Mouse (Mus musculus) intestine, embryonic 15.5 days (tissue): ENCODE measurements around the gene Ppil6. TPM values are rescaled to one million over a fixed set of nuclear protein-coding genes. Genes with fewer than 3 reads are reported as not detected.

Source experiments
- ATAC-seq: fragments of 200-750 bp; cut with Nextera tagmentation; 2 replicates; pipeline ENCODE4 v1.8.0; 2017; ENCODE audit warnings: moderate TSS enrichment, moderate library complexity
- H3K27ac ChIP-seq: fragments of 300-500 bp; sonication (generic); 2 replicates; pipeline ENCODE4 v1.5.1; 2015; ENCODE audit warnings: mild to moderate bottlenecking, inconsistent platforms
- H3K27me3 ChIP-seq: fragments of 300-500 bp; sonication (generic); replicated peaks from 2 replicates; pipeline ENCODE4 v1.6.1; 2015; ENCODE audit warnings: inconsistent platforms
- H3K36me3 ChIP-seq: fragments of 300-500 bp; sonication (generic); 2 replicates; pipeline ENCODE4 v1.6.1; 2015; ENCODE audit warnings: inconsistent platforms
- H3K4me1 ChIP-seq: fragments of 300-500 bp; sonication (generic); replicated peaks from 2 replicates; pipeline ENCODE4 v1.6.1; 2015; ENCODE audit warnings: inconsistent platforms
- H3K4me2 ChIP-seq: fragments of 300-500 bp; sonication (generic); replicated peaks from 2 replicates; pipeline ENCODE4 v1.6.1; 2015; ENCODE audit warnings: mild to moderate bottlenecking, inconsistent platforms
- H3K4me3 ChIP-seq: fragments of 300-500 bp; sonication (generic); replicated peaks from 2 replicates; pipeline ENCODE4 v1.5.1; 2015; ENCODE audit warnings: inconsistent platforms
- H3K9ac ChIP-seq: fragments of 300-500 bp; sonication (generic); 2 replicates; pipeline ENCODE4 v1.6.1; 2015; ENCODE audit warnings: inconsistent platforms
- H3K9me3 ChIP-seq: fragments of 300-500 bp; sonication (generic); 2 replicates; pipeline ENCODE4 v1.6.1; 2016; ENCODE audit warnings: inconsistent platforms
- WGBS: fragments of 180-500 bp; shearing (Covaris S2); methylation state at CpG from one replicate; pipeline ENCODE4 v1.1.7; 2015; 5-methylcytosine and 5-hydroxymethylcytosine counted together
- polyA plus RNA-seq: library from polyadenylated mRNA; unstranded; fragments of >200 nt; fragmentation: Nextera tagmentation; extraction: Ambion mirVana; gene quantifications from 2 replicates; pipeline ENCODE4 v1.2.1, GENCODE M21; 2015

Ppil6 gene
- polyA plus RNA-seq, 1 experiment from 2014 or later, result 0.63 TPM

DNA sequence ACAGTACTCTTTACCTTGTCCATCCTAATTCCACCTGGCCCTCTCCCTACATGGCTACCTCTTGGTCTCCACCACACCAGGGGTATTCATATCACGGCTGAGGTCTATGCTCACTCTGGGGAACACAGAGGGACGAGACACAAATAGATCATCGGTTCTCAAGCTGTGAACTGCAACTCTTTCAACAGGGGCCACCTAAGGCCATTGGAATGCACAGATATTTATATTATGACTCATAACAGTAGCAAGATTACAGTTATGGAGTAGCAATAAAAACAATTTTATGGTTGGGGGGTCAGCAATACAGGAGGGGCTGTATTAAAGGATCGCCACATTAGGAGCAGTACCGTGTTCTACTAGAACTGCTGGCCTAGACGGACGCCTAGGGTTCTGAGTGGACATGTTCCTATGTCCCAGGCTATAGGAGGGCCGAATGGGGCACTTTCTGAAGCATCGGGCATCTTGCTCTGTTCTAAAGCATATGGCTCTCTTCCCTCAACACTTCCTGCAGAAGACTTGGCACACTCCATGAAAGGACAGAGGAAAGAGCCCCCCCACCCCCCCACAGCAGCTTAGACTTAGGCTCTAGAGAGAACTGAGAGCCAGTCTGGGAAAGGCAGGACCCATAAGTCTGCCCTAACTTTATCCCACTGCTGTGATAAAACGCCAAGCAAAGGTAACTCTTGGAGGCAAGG, 71.6 kb downstream of the Ppil6 start:
- Histone ChIP-seq H3K4me3 (no peak overlapping the region), H3K9me3 (no peaks in the 10 kb centered on the region), H3K4me1 (peaks cover 7% of the 10 kb centered on the region; the same call in 1 of the 2 replicates), H3K4me2 (no peak overlapping the region), H3K9ac (no peak overlapping the region), H3K36me3 (no peaks in the 10 kb centered on the region), H3K27ac (no peak overlapping the region), H3K27me3 (no peaks in the 10 kb centered on the region)
- 86% methylated on average over 10 of the region's 10 CpGs for WGBS
- ATAC-seq, result no peak

Other genes starting within 250 kb of the Ppil6 start
- gene Fig4, start 187.2 kb upstream of the Ppil6 start, polyA plus RNA-seq, result 16.9 and 20.2 TPM in 2 replicates
- 0.03 TPM in 1 of 2 replicates, not detected in the other for gene Ak9, start 186.5 kb upstream of the Ppil6 start, polyA plus RNA-seq
- gene Zbtb24, start 40.1 kb upstream of the Ppil6 start, polyA plus RNA-seq, result 13.3 and 14.3 TPM in 2 replicates
- 25.0 and 26.6 TPM in 2 replicates for gene Mical1, start 14.1 kb upstream of the Ppil6 start, polyA plus RNA-seq
- 50.2 and 56.2 TPM in 2 replicates for gene Smpd2, start 70 bp upstream of the Ppil6 start, polyA plus RNA-seq
- 166 and 185 TPM in 2 replicates for gene Cd164, start 29.0 kb downstream of the Ppil6 start, polyA plus RNA-seq
- gene Ccdc162, start 226.2 kb downstream of the Ppil6 start, polyA plus RNA-seq, result 0.93 and 0.95 TPM in 2 replicates